Mouse (Mus musculus) hindbrain, postnatal 0 days (tissue): ENCODE results near the gene Lmcd1. TPM values are rescaled to one million over a fixed set of nuclear protein-coding genes. Genes with fewer than 3 reads are reported as not detected.

Source experiments
- ATAC-seq: fragments of 200-750 bp; cut with Nextera tagmentation; 2 replicates; pipeline ENCODE4 v1.8.0; 2017; ENCODE audit warnings: mild to moderate bottlenecking, moderate TSS enrichment, moderate library complexity
- DNase-seq: peaks from one replicate; pipeline ENCODE4 v3.0.0-alpha.2; 2015; ENCODE audit warnings: low spot score
- H3K27ac ChIP-seq: fragments of 300-500 bp; sonication (generic); 2 replicates; pipeline ENCODE4 v1.5.1; 2014; ENCODE audit warnings: mild to moderate bottlenecking
- H3K27me3 ChIP-seq: fragments of 300-500 bp; sonication (generic); 2 replicates; pipeline ENCODE4 v1.6.1; 2014; ENCODE audit warnings: low read length, mixed read lengths; ENCODE audit not compliant: insufficient read depth
- H3K36me3 ChIP-seq: fragments of 300-500 bp; sonication (generic); 2 replicates; pipeline ENCODE4 v1.6.1; 2014; ENCODE audit warnings: low read length, mixed read lengths; ENCODE audit not compliant: insufficient read depth
- H3K4me1 ChIP-seq: fragments of 300-500 bp; sonication (generic); 2 replicates; pipeline ENCODE4 v1.6.1; 2014; ENCODE audit warnings: antibody characterized with exemption, low read length, mixed read lengths; ENCODE audit not compliant: insufficient read depth
- H3K4me2 ChIP-seq: fragments of 300-500 bp; sonication (generic); 2 replicates; pipeline ENCODE4 v1.6.1; 2014; ENCODE audit warnings: low read depth, mild to moderate bottlenecking, low read length, moderate library complexity, mixed read lengths
- H3K4me3 ChIP-seq: fragments of 300-500 bp; sonication (generic); 2 replicates; pipeline ENCODE4 v1.5.1; 2014; ENCODE audit warnings: low read length
- H3K9ac ChIP-seq: fragments of 300-500 bp; sonication (generic); replicated peaks from 2 replicates; pipeline ENCODE4 v1.6.1; 2014; ENCODE audit warnings: mild to moderate bottlenecking, low read length, moderate library complexity, mixed read lengths
- H3K9me3 ChIP-seq: fragments of 300-500 bp; sonication (generic); 2 replicates; pipeline ENCODE4 v1.6.1; 2016; ENCODE audit warnings: low read length, mixed read lengths
- CTCF ChIP-seq: IDR thresholded peaks from 2 replicates; pipeline ENCODE4 v1.5.1; 2016; ENCODE audit warnings: antibody characterized with exemption, control low read depth, low read depth
- WGBS: fragments of 180-500 bp; shearing (Covaris S2); extraction: QIAGEN DNeasy Blood & Tissue Kit; methylation state at CpG from one replicate; pipeline ENCODE4 v1.1.7; 2014; 5-methylcytosine and 5-hydroxymethylcytosine counted together
- polyA plus RNA-seq: library from polyadenylated mRNA; unstranded; fragments of >200 nt; fragmentation: Nextera tagmentation; extraction: Ambion mirVana; gene quantifications from 2 replicates; pipeline ENCODE4 v1.2.1, GENCODE M21; 2015
- total RNA-seq: library from RNA; depleted of rRNA; stranded (reverse); fragments of >200 nt; gene quantifications from 2 replicates; pipeline ENCODE4 v1.2.3, GENCODE M21; 2014

The Lmcd1 gene
- total and polyA plus RNA-seq, 2 experiments from 2014 or later: 12.9 to 17.1 TPM

DNA sequence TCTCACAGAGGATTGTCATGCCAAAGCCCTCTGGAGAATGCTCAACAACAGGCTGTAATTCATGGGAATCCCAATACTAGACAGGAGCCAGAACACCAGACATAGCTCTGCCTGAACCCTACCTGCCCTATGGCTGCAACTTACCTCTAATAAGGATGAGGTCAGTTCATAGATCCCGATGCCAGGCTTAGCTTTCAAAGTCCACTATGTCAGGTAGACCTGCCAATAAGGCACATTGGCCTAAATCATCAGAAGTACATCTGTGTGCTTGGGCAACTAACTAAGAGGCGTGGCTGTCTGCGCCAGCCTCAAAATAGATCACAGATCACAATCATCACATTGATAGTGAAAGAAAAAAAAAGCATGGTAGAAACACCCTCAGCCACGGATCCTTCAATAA, 45.9 kb downstream of the Lmcd1 start:
- Histone ChIP-seq H3K4me1 (no peaks in the 10 kb centered on the region), H3K4me2 (no peak overlapping the region), H3K9ac (no peak overlapping the region), H3K9me3 (no peaks in the 10 kb centered on the region), H3K27ac (no peak overlapping the region), H3K36me3 (no peaks in the 10 kb centered on the region), H3K4me3 (no peak overlapping the region), H3K27me3 (no peaks in the 10 kb centered on the region)
- 94% methylated on average over 4 of the region's 4 CpGs for WGBS
- ATAC-seq (no peak), DNase-seq (no peak)
- TF ChIP-seq CTCF: no peak

GRCm38 (mm10) chr6:112320679-112321078, 47.1 kb downstream of the Lmcd1 start:
- WGBS: 32% methylated on average over 5 of the region's 5 CpGs
- H3K9ac ChIP-seq: no peak overlapping the region
- H3K27ac ChIP-seq: no peak overlapping the region
- H3K4me2 ChIP-seq: no peak overlapping the region
- no peak overlapping the region for H3K4me3 ChIP-seq
- no peak for TF ChIP-seq CTCF
- no peaks in the 10 kb centered on the region for H3K4me1 ChIP-seq
- no peaks in the 10 kb centered on the region for H3K27me3 ChIP-seq
- no peak for ATAC-seq
- H3K36me3 ChIP-seq: no peaks in the 10 kb centered on the region
- no peak for DNase-seq
- H3K9me3 ChIP-seq: no peaks in the 10 kb centered on the region

DNA sequence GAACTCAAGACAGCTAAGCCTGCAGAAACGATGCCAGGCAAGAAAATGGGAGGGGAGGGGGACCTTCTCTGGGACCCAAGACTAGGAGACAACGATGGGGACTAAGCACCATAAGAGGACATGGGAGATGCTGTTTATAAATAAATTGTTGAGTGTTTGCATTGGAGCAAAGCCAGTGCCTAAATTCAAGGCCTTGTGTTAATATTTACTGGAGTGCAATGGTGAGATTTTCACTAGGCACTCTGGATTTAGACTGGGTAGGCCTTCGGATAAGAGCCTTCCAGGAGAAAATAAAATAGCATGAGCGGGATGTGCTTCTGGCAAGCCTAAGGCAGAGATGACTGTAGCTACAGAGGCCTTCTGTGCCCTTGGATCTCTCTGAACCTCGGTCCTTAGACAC, 49.4 kb downstream of the Lmcd1 start:
- H3K4me2 ChIP-seq: no peak overlapping the region
- H3K4me1 ChIP-seq: no peaks in the 10 kb centered on the region
- TF ChIP-seq CTCF: no peak
- H3K9ac ChIP-seq: no peak overlapping the region
- H3K27me3 ChIP-seq: no peaks in the 10 kb centered on the region
- ATAC-seq: no peak
- H3K27ac ChIP-seq: no peak overlapping the region
- no peak for DNase-seq
- WGBS: 83% methylated on average over 5 of the region's 5 CpGs
- H3K9me3 ChIP-seq: no peaks in the 10 kb centered on the region
- H3K36me3 ChIP-seq: no peaks in the 10 kb centered on the region
- no peak overlapping the region for H3K4me3 ChIP-seq

- H3K27me3 ChIP-seq: no peaks in the 10 kb centered on the region
- 93% methylated on average over 3 of the region's 3 CpGs for WGBS
These were observed 51.7 kb downstream of the Lmcd1 start for GRCm38 (mm10) chr6:112325213-112325612.

DNA sequence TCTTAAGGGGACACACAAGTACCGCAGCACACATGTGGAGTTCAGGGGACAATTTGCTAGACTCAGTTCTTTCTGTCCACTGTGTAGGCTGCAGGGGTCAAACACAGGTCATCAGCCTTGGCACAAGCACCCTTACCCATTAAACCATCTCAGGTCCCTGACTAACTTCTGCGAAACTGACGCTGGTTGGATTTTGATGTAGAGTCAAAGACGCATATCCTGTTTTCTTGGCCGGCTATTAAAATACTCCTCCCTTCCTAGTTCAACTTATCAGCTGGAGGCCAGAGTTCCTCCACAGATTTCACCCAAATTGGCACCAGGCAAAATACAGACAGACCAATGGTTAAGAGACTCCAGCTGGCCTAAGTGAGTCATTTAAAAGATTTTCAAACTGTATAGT, 54.2 kb downstream of the Lmcd1 start:
- H3K9me3 ChIP-seq: no peaks in the 10 kb centered on the region
- WGBS: 88% methylated on average over 5 of the region's 5 CpGs
- no peak overlapping the region for H3K9ac ChIP-seq
- no peaks in the 10 kb centered on the region for H3K4me1 ChIP-seq
- H3K4me3 ChIP-seq: no peak overlapping the region
- DNase-seq: no peak
- H3K27ac ChIP-seq: no peak overlapping the region
- no peak for ATAC-seq
- TF ChIP-seq CTCF: no peak
- H3K36me3 ChIP-seq: no peaks in the 10 kb centered on the region
- no peaks in the 10 kb centered on the region for H3K27me3 ChIP-seq
- H3K4me2 ChIP-seq: no peak overlapping the region

More at GRCm38 (mm10) chr6:112325213-112325612, 51.7 kb downstream of the Lmcd1 start:
- Histone ChIP-seq H3K4me3 (no peak overlapping the region), H3K27ac (no peak overlapping the region), H3K4me2 (no peak overlapping the region), H3K4me1 (no peaks in the 10 kb centered on the region), H3K9me3 (no peaks in the 10 kb centered on the region), H3K36me3 (no peaks in the 10 kb centered on the region), H3K9ac (no peak overlapping the region)
- ATAC-seq (no peak), DNase-seq (no peak)
- no peak for TF ChIP-seq CTCF

DNA sequence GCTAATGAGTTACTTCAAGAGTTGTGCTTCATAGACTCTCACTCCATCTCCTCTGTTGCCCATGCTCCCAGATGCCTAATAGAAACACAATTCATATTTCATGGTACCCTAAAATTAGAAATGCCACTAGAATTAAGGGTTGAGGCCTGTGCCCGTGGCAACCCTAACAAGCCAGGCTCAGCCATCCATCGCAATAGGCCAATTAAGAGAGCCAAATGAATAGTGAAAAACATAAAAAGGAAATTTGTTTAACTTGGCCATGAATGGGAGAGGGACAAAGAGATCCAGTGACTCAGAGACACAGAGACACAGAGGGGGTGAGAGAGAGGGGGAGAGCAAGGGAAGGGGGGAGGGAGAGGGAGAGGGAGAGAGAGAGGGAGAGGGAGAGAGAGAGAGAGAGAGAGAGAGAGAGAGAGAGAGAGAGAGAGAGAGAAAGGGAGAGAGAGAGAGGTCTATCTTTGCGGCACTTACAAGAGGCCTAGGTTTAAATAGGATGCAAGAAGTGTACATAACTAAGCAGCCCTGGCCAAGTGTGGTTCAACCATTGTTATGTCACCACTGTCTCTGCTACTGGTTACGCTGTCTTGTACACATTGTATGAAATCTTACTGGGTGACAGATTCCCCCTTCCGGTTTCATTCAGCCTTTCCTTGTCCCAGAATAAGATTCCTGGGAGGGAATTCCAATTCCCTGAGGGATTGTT, 57.1 kb downstream of the Lmcd1 start:
- TF ChIP-seq CTCF: no peak
- Histone ChIP-seq H3K9ac (no peak overlapping the region), H3K4me1 (no peaks in the 10 kb centered on the region), H3K27ac (no peak overlapping the region), H3K9me3 (no peaks in the 10 kb centered on the region), H3K36me3 (no peaks in the 10 kb centered on the region), H3K4me3 (no peak overlapping the region), H3K4me2 (no peak overlapping the region), H3K27me3 (no peaks in the 10 kb centered on the region)
- DNase-seq: no peak
- WGBS: 59% methylated on average over 5 of the region's 5 CpGs
- ATAC-seq: no peak; the same call in 1 of the 2 replicates

DNA sequence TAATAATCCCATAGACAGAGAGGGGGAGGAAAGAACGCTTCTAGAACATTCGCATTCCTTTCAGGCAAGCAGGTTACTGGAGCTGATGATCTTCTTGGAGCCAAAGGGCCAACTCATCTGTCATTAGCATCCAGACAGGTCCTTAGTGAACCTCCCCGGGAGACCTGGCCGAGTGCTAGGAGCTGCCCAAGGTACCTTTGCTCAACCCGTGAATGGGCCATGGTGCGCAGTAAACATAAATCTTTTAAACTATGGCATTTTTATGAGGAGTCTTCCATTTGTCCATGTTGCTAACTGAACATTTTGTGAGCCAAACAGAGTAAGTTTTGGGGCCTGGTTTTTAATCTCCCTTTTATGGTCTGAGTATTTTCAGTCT, 57.7 kb downstream of the Lmcd1 start:
- no peak for TF ChIP-seq CTCF
- H3K27me3 ChIP-seq: no peaks in the 10 kb centered on the region
- no peak overlapping the region for H3K4me3 ChIP-seq
- no peaks in the 10 kb centered on the region for H3K9me3 ChIP-seq
- no peak overlapping the region for H3K4me2 ChIP-seq
- DNase-seq: no peak
- no peak overlapping the region for H3K27ac ChIP-seq
- 67% methylated on average over 6 of the region's 6 CpGs for WGBS
- no peak for ATAC-seq
- H3K36me3 ChIP-seq: no peaks in the 10 kb centered on the region
- no peak overlapping the region for H3K9ac ChIP-seq
- H3K4me1 ChIP-seq: no peaks in the 10 kb centered on the region
